In genomic region chr3:121939658-121940057, GRCm38 (mm10) we compare ENCODE assay signal across 21 mouse cellular contexts. TPM values are rescaled to one million over a fixed set of nuclear protein-coding genes. Genes with fewer than 3 reads are reported as not detected.
DNase-seq lines count a peak whose midpoint lies in the region; ATAC-seq lines count a peak whose summit lies in the region.
"Had no signal": no experiment of that assay in that cellular context is flagged by ENCODE, and none has a peak within 500 bp of the region (broad histone marks: within the 10 kb centered on the region; RNA-seq: fewer than 3 reads in every experiment).

No protein-coding gene starts in this region.

- WGBS in heart, embryonic 10.5 days: 55% methylated on average over 1 of the region's 1 CpGs
- WGBS in liver, embryonic 13.5 days (ENCODE audit: insufficient replicate concordance): 66% methylated on average over 1 of the region's 1 CpGs

- no peak overlapping the region for H3K27ac ChIP-seq in heart, embryonic 10.5 days
- H3K27ac ChIP-seq in liver, embryonic 13.5 days: no peak overlapping the region
- H3K27ac ChIP-seq: embryonic facial prominence, embryonic 12.5 days; forebrain, embryonic 15.5 days; heart, embryonic 13.5 days; hindbrain, embryonic 12.5 days had no signal

- H3K4me1 ChIP-seq in heart, embryonic 10.5 days: peaks cover 14% of the 10 kb centered on the region; the same call in 1 of the 2 replicates
- H3K4me1 ChIP-seq in liver, embryonic 13.5 days (replicated peaks): peaks cover 13% of the 10 kb centered on the region
- H3K4me1 ChIP-seq: embryonic facial prominence, embryonic 12.5 days; forebrain, embryonic 15.5 days; hindbrain, embryonic 12.5 days had no signal

- H3K9ac ChIP-seq in liver, embryonic 13.5 days: no peak overlapping the region
- H3K9ac ChIP-seq: embryonic facial prominence, embryonic 12.5 days; forebrain, embryonic 15.5 days; heart, embryonic 13.5 days; hindbrain, embryonic 12.5 days had no signal

- H3K4me3 ChIP-seq in heart, embryonic 10.5 days: no peak overlapping the region
- no peak overlapping the region for H3K4me3 ChIP-seq in liver, embryonic 13.5 days (replicated peaks)
- H3K4me3 ChIP-seq: embryonic facial prominence, embryonic 12.5 days; forebrain, embryonic 15.5 days; heart, embryonic 13.5 days; hindbrain, embryonic 12.5 days had no signal

- DNase-seq in heart, embryonic 10.5 days (ENCODE audit: low spot score): peak; percentile 73
- no peak for DNase-seq in heart, adult 8-10 months (ENCODE audit: low spot score)
- DNase-seq in liver, embryonic 13.5 days: no peak
- DNase-seq in liver: no peak
- DNase-seq in NIH3T3 (ENCODE audit: low read depth): peak; percentile 35
- no peak for DNase-seq in adrenal gland, adult 2 months
- DNase-seq in cerebellum, adult 11-12 months: no peak
- DNase-seq: adrenal gland, postnatal 25 days; cerebellum, adult 2 months; cerebellum, postnatal 14 days; gastrocnemius, postnatal 36 days; heart, adult 18-20 months; heart, postnatal 4 days had no signal

- no peaks in the 10 kb centered on the region for H3K9me3 ChIP-seq in heart, embryonic 10.5 days
- H3K9me3 ChIP-seq in liver, embryonic 13.5 days (replicated peaks): no peaks in the 10 kb centered on the region
- H3K9me3 ChIP-seq: embryonic facial prominence, embryonic 12.5 days; forebrain, embryonic 15.5 days; heart, embryonic 13.5 days; hindbrain, embryonic 12.5 days had no signal

- H3K27me3 ChIP-seq in heart, embryonic 10.5 days (ENCODE audit: insufficient read depth, poor library complexity, severe bottlenecking): no peaks in the 10 kb centered on the region
- no peaks in the 10 kb centered on the region for H3K27me3 ChIP-seq in liver, embryonic 13.5 days
- H3K27me3 ChIP-seq: embryonic facial prominence, embryonic 12.5 days; forebrain, embryonic 15.5 days; heart, embryonic 13.5 days; hindbrain, embryonic 12.5 days had no signal

- peak; percentile 36 for ATAC-seq in liver, embryonic 13.5 days (ENCODE audit: low read depth)
- ATAC-seq in megakaryocyte progenitor cell, adult 5-6 weeks (replicated peaks; ENCODE audit: poor library complexity): peak; percentile 51
- ATAC-seq: activated CD4-positive, CD25-positive, alpha-beta regulatory T cell, adult 4 months; forebrain, embryonic 15.5 days; hindbrain, embryonic 16.5 days; inflammation-experienced regulatory T-cells, adult 6 months had no signal

- H3K4me2 ChIP-seq in liver, embryonic 13.5 days: no peak overlapping the region
- H3K4me2 ChIP-seq: embryonic facial prominence, embryonic 12.5 days; forebrain, embryonic 15.5 days; heart, embryonic 13.5 days; hindbrain, embryonic 12.5 days had no signal

- no peaks in the 10 kb centered on the region for H3K36me3 ChIP-seq in heart, embryonic 10.5 days
- H3K36me3 ChIP-seq in liver, embryonic 13.5 days: no peaks in the 10 kb centered on the region
- H3K36me3 ChIP-seq: embryonic facial prominence, embryonic 12.5 days; forebrain, embryonic 15.5 days; heart, embryonic 13.5 days; hindbrain, embryonic 12.5 days had no signal

RNA-seq across cellular contexts. Expression of gene Arhgap29, which starts 12.7 kb away (rescaled TPM):
- 68.3 and 92.7 TPM in 2 replicates for polyA plus RNA-seq in heart, embryonic 10.5 days (2016; fragmentation: Nextera tagmentation; extraction: Ambion mirVana)
- total RNA-seq in heart, adult 8-10 months (2022): 10 to 100 TPM; 33.4 to 38.6 (median 37.2) TPM
- polyA plus RNA-seq in liver, embryonic 13.5 days (2015; fragmentation: Nextera tagmentation; extraction: Ambion mirVana): 5.2 and 6.6 TPM in 2 replicates
- total RNA-seq in megakaryocyte progenitor cell, adult 5-6 weeks (2015): 1.1 and 1.4 TPM in 2 replicates
- total RNA-seq in megakaryocyte progenitor cell, adult 5-6 weeks (2017): 0.29 and 1.5 TPM in 2 replicates
- 10 to 100 TPM; 50.2 to 60.6 TPM for total RNA-seq in adrenal gland, adult 2 months (2021)
- polyA plus RNA-seq in adrenal gland, adult 2 months (2012; rRNA removed): 9.1 and 9.9 TPM in 2 replicates

Comparison
In these comparisons a context has a peak if more than half of its experiments do, and no peak if none do; other contexts are left out.
1. DNase-seq: peak in heart, embryonic 10.5 days (single experiment) and NIH3T3 (single experiment); none in heart, adult 8-10 months (single experiment), liver, embryonic 13.5 days (single experiment), liver (single experiment), adrenal gland, adult 2 months (single experiment) and cerebellum, adult 11-12 months (single experiment).
2. RNA of gene Arhgap29, which starts 12.7 kb away (total RNA-seq): 50.2 to 60.6 TPM in adrenal gland, adult 2 months and 33.4 to 38.6 TPM in heart, adult 8-10 months; 0.29 to 1.5 TPM in megakaryocyte progenitor cell, adult 5-6 weeks; every median in the first group is over 10 times any median in the second.